Mouse (Mus musculus) testis, adult 2 months (tissue): ENCODE data around the gene Ttc25.

Experiments used
- CTCF ChIP-seq: fragments of 200-500 bp; IDR thresholded peaks from 2 replicates; pipeline ENCODE4 v1.5.1; 2012; ENCODE audit warnings: low read depth, mild to moderate bottlenecking, inconsistent platforms, low read length, moderate library complexity; ENCODE audit not compliant: control insufficient read depth, insufficient read depth, insufficient replicate concordance
- POLR2A ChIP-seq: fragments of 200-500 bp; IDR thresholded peaks from 2 replicates; pipeline ENCODE4 v1.6.1; 2012; ENCODE audit warnings: low read depth, mild to moderate bottlenecking, inconsistent platforms, low read length, moderate library complexity; ENCODE audit not compliant: control insufficient read depth

GRCm38 (mm10) chr11:100516291-100516690 is 29.1 kb upstream of the Ttc25 start:
- TF ChIP-seq CTCF (no peak), POLR2A (no peak)
